ENCODE assay signal across 8 mouse cellular contexts in genomic region chr11:115264862-115265668, GRCm38 (mm10). TPM values are rescaled to one million over a fixed set of nuclear protein-coding genes. Genes with fewer than 3 reads are reported as not detected.
DNase-seq lines count a peak whose midpoint lies in the region; ATAC-seq lines count a peak whose summit lies in the region.

No protein-coding gene starts in this region.

- H3K4me2 ChIP-seq in intestine, embryonic 14.5 days (ENCODE audit: low read length): peak overlapping the region; percentile 46

- no peak overlapping the region for H3K27ac ChIP-seq in embryonic facial prominence, embryonic 10.5 days (replicated peaks)
- H3K27ac ChIP-seq in intestine, embryonic 14.5 days (ENCODE audit: low read depth): no peak overlapping the region

- no peak overlapping the region for H3K9ac ChIP-seq in intestine, embryonic 14.5 days (ENCODE audit: low read length)

- 7% methylated on average over 39 of the region's 39 CpGs for WGBS in embryonic facial prominence, embryonic 10.5 days
- WGBS in intestine, embryonic 14.5 days: 9% methylated on average over 38 of the region's 39 CpGs

- peaks cover 22% of the 10 kb centered on the region for H3K36me3 ChIP-seq in embryonic facial prominence, embryonic 10.5 days (replicated peaks)
- peaks cover 7% of the 10 kb centered on the region; the same call in 1 of the 2 replicates for H3K36me3 ChIP-seq in intestine, embryonic 14.5 days (ENCODE audit: control insufficient read depth, insufficient read depth, low read length)

- H3K27me3 ChIP-seq in embryonic facial prominence, embryonic 10.5 days (replicated peaks; ENCODE audit: low read depth, poor library complexity, severe bottlenecking): peaks cover 100% of the 10 kb centered on the region
- peaks cover 89% of the 10 kb centered on the region for H3K27me3 ChIP-seq in intestine, embryonic 14.5 days (replicated peaks; ENCODE audit: control insufficient read depth, insufficient read depth, low read length)

- peaks cover 41% of the 10 kb centered on the region for H3K4me1 ChIP-seq in embryonic facial prominence, embryonic 10.5 days
- H3K4me1 ChIP-seq in intestine, embryonic 14.5 days (replicated peaks; ENCODE audit: control insufficient read depth, insufficient read depth, low read length): peaks cover 8% of the 10 kb centered on the region

- peak; percentile 74 to 80 for DNase-seq in cerebellum, postnatal 10 days
- DNase-seq in cerebellum, adult 8-10 months: no peak
- peak; percentile 29 for DNase-seq in A20 (ENCODE audit: low read depth, low spot score)
- DNase-seq in embryonic facial prominence, embryonic 10.5 days (ENCODE audit: low spot score): peak; percentile 67
- no peak for DNase-seq in intestine, embryonic 14.5 days (ENCODE audit: low spot score)
- peak; percentile 69 for DNase-seq in naive thymus-derived CD4-positive, alpha-beta T cell, adult 2 months (ENCODE audit: low read depth)
- no peak for DNase-seq in frontal cortex, postnatal 25 days (ENCODE audit: low spot score in 2 of 2)
- no peak for DNase-seq in frontal cortex, postnatal 36 days (ENCODE audit: low spot score in 2 of 2)

- no peak for ATAC-seq in intestine, embryonic 14.5 days (replicated peaks; ENCODE audit: low FRiP score, low TSS enrichment, low read depth)

- peak overlapping the region; percentile 53 for H3K4me3 ChIP-seq in embryonic facial prominence, embryonic 10.5 days
- 0 out of 2 replicates have a peak overlapping the region, but pooled peaks have one; percentile 4 for H3K4me3 ChIP-seq in intestine, embryonic 14.5 days (ENCODE audit: low read depth, low read length)

- no peaks in the 10 kb centered on the region for H3K9me3 ChIP-seq in embryonic facial prominence, embryonic 10.5 days
- no peaks in the 10 kb centered on the region for H3K9me3 ChIP-seq in intestine, embryonic 14.5 days (ENCODE audit: control insufficient read depth, low read length)

RNA-seq across cellular contexts. Expression of gene Grin2c, which starts 2.0 kb away (rescaled TPM):
- 0.06 and 0.07 TPM in 2 replicates for polyA plus RNA-seq in embryonic facial prominence, embryonic 10.5 days (2016; fragmentation: Nextera tagmentation; extraction: Ambion mirVana)
- not detected in 2 replicates for polyA plus RNA-seq in intestine, embryonic 14.5 days (2014; fragmentation: Nextera tagmentation; extraction: Ambion mirVana)

RNA-seq across cellular contexts. Expression of gene Fdxr, which starts 11.8 kb away (rescaled TPM):
- polyA plus RNA-seq in embryonic facial prominence, embryonic 10.5 days (2016; fragmentation: Nextera tagmentation; extraction: Ambion mirVana): 17.6 and 18.1 TPM in 2 replicates
- polyA plus RNA-seq in intestine, embryonic 14.5 days (2014; fragmentation: Nextera tagmentation; extraction: Ambion mirVana): 11.3 and 14.2 TPM in 2 replicates

RNA-seq across cellular contexts. Expression of gene Fads6, which starts 32.4 kb away (rescaled TPM):
- 0.27 and 0.62 TPM in 2 replicates for polyA plus RNA-seq in embryonic facial prominence, embryonic 10.5 days (2016; fragmentation: Nextera tagmentation; extraction: Ambion mirVana)
- polyA plus RNA-seq in intestine, embryonic 14.5 days (2014; fragmentation: Nextera tagmentation; extraction: Ambion mirVana): 1.4 and 1.6 TPM in 2 replicates

RNA-seq across cellular contexts. Expression of gene Otop2, which starts 41.9 kb away (rescaled TPM):
- not detected in 2 replicates for polyA plus RNA-seq in embryonic facial prominence, embryonic 10.5 days (2016; fragmentation: Nextera tagmentation; extraction: Ambion mirVana)
- polyA plus RNA-seq in intestine, embryonic 14.5 days (2014; fragmentation: Nextera tagmentation; extraction: Ambion mirVana): not detected in 2 replicates

RNA-seq across cellular contexts. Expression of gene Ush1g, which starts 56.8 kb away (rescaled TPM):
- polyA plus RNA-seq in embryonic facial prominence, embryonic 10.5 days (2016; fragmentation: Nextera tagmentation; extraction: Ambion mirVana): 0.04 TPM in 2 replicates
- polyA plus RNA-seq in intestine, embryonic 14.5 days (2014; fragmentation: Nextera tagmentation; extraction: Ambion mirVana): 0.14 TPM in 1 of 2 replicates, not detected in the other

Comparison
In these comparisons a context has a peak if more than half of its experiments do, and no peak if none do; other contexts are left out.
1. DNase-seq: peak in cerebellum, postnatal 10 days (2 of 2), A20 (single experiment), embryonic facial prominence, embryonic 10.5 days (single experiment) and naive thymus-derived CD4-positive, alpha-beta T cell, adult 2 months (single experiment); none in cerebellum, adult 8-10 months (single experiment), intestine, embryonic 14.5 days (single experiment), frontal cortex, postnatal 25 days (0 of 2) and frontal cortex, postnatal 36 days (0 of 2).